Mouse (Mus musculus): ENCODE results near the gene Tbc1d9.

DNA sequence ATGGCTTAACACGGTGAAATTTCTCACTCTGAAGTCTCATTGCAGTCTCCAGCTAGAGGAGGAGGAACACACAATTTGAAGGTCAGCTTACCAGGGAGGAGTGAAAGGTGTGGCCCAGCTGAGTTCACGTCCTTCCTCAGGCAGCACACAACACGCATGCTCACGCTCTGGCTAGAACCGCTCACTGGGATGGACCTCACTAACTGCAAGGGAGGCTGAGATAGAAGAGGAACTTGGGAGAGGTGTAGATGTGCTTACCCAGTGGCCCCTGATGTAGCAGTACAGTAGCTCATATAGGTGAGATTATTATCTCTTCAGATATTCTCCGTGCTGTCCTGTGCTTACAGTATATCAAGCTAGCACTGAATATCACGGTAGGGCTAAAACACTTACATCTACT, 45.5 kb downstream of the Tbc1d9 start:
- TF ChIP-seq GATA1 (IDR thresholded peaks at IDR 0.05; ENCODE audit: borderline replicate concordance, low read length), result no peak
- TF ChIP-seq FLI1 (IDR thresholded peaks at IDR 0.05; ENCODE audit: low read length), result no peak

Data from megakaryocyte, embryonic 14.5 days (primary cell).